Mouse (Mus musculus) v-Abl transformed pro-B cells (cell line): ENCODE measurements around the gene Fbxw15.
"Not testable (repeated sequence)": the region's sequence is repeated elsewhere in the genome, so short reads cannot be mapped to it uniquely, and the experiment has no call there.

Source experiments
- in situ Hi-C, 2 experiments: fragments of 400-800 bp; cut with MboI; formaldehyde crosslinking; loops; one replicate each; pipeline ENCODE4 v1.15.1; 2025; ENCODE audit not compliant: unreplicated experiment in 2 of 2

The Fbxw15 gene

GRCm38 (mm10) chr9:109568162-109568561 is at the start of gene Fbxw15:
Gene Fbxw15, minus strand, starts transcription at chr9:109568262.
- in situ Hi-C loops = not testable (repeated sequence)

DNA sequence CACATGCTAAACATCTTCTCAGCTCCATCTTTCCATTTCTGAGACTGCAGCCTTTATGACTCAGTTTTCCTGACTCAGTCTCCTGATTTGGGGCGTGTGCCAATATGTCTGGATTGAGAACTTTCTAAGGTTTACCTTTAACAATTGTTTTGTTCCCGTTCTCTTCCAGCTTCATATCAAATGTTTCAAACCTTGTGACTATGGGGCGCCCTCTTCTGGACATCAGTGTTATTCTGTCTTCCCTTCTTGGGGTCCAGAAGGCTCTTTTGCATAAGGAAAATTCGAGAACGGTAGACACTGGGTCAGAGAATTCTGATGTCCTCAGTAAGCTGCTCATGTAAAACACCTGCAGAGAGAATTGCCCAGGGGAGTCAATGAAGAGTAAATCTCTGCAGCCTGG is 38.8 kb upstream of the Fbxw15 start:
- in situ Hi-C loops = not testable (repeated sequence)

DNA sequence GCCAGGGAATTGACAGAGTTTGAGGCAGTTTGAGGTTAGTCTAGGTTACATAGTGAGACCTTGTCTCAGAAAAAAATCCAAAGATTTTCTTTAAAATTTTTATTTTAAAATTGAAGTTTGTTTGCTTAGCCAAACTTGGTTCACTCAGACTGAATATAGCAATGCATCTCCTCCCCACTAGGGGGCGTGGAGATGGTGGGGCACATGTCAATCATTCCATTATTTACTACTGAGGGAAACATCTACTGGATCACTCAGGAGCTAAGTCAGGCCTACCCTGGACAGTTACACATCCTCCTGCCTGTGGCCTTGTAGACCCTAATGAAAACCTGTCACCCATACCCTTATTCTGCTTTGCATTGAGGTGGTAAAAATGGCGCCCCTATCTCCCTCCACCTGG is 34.1 kb upstream of the Fbxw15 start:
- in situ Hi-C loops = not testable (repeated sequence)

DNA sequence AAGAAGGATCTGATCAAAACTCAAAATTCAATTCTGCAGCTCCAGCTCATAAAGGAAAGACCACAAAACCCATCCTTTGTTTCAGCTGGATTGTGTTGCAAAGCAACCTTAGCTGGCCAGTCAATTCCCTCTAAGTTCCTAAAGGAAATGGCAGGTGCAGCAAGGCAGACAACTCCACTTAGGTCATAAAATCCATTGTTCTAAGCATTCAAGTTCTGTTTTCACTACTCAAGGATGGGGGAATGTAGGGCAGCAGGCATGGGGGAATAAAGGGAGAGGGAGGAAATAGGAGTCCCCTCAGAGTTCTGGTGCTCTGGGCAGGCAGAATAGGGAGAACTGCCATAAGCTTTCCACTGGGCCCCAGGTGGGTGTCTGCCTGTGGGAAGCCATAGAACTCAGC is 29.2 kb upstream of the Fbxw15 start:
- in situ Hi-C loops = no loop called here

DNA sequence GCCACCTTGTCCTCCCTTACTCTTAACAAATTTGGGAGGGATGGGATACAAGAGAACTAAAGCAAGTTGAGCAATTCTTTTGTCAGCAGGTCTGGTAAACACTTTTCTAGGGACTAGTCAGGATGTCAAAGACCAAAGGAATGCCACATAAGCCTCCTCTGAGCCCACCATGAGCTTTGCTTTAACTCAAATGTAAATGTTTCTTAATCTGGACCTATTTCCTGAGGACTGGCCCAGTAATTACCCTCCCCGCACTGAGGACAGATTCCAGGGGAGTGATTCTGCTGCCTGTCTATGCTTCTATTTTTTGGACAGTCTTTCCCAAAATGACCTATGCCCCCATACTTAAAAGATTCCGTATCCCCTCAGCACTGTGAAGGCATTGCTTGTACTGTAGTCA is 26.8 kb upstream of the Fbxw15 start:
- in situ Hi-C loops = no loop called here

DNA sequence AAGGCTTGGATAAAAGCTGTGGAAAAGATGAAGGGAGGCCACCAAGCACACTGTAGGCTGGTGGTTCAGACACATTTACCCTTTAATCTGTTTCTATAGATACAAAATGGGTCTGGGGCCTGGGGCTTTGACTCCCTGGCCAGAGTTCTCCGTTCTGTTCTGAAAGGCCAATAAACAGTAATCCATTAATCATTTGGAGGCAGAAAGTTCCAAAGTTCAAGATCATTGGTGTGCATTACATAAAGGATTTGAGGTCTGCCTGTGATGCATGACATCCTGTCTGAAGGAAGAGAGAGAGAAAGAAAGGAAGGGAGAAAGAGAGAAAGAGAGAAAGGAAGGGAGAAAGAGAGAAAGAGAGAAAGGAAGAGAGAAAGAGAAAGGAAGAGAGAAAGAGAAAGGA is 2.5 kb downstream of the Fbxw15 start:
- in situ Hi-C loops = no loop called here

DNA sequence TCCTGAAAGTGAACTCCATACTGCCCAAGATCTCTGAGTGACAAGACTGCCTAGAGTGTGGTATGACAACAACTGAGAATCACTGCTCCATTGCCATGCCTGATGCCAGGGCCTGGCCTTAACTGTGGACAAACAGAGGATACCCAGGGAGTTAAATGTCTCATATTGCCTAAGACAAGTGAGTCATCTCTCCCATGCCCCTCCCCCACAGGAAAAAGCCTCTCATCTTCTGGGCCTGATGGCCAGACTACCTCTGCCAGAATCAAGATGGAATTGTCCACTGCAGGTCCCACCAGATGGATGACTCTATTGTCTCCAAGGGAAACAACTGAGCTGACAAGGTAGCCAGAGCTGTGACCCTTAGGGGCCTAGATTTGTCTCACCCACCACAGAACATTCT is 6.0 kb downstream of the Fbxw15 start:
- in situ Hi-C loops = not testable (repeated sequence)

- in situ Hi-C loops = no loop called here
Measured at GRCm38 (mm10) chr9:109552483-109552882, 15.6 kb downstream of the Fbxw15 start.

GRCm38 (mm10) chr9:109549666-109550065 is 18.4 kb downstream of the Fbxw15 start:
- in situ Hi-C loops = not testable (repeated sequence)

GRCm38 (mm10) chr9:109523385-109524064 is 44.5 kb downstream of the Fbxw15 start:
- in situ Hi-C loops = no loop called here
